Mouse (Mus musculus) liver, postnatal 0 days (tissue): Measurements from ENCODE around the gene Sntb2. TPM values are rescaled to one million over a fixed set of nuclear protein-coding genes. Genes with fewer than 3 reads are reported as not detected.
"Not testable (repeated sequence)": the region's sequence is repeated elsewhere in the genome, so short reads cannot be mapped to it uniquely, and the experiment has no call there.

ENCODE experiments used
- ATAC-seq: fragments of 200-750 bp; cut with Nextera tagmentation; 2 replicates; pipeline ENCODE4 v1.8.0; 2017; ENCODE audit warnings: mild to moderate bottlenecking, moderate library complexity
- DNase-seq: peaks from one replicate; pipeline ENCODE4 v3.0.0-alpha.2; 2016
- H3K27ac ChIP-seq: fragments of 300-500 bp; sonication (generic); 2 replicates; pipeline ENCODE4 v1.5.1; 2014; ENCODE audit warnings: antibody characterized with exemption, moderate library complexity, mild to moderate bottlenecking, low read depth
- H3K27me3 ChIP-seq: fragments of 300-500 bp; sonication (generic); 2 replicates; pipeline ENCODE4 v1.6.1; 2014; ENCODE audit warnings: low read length, control low read depth, mixed read lengths; ENCODE audit not compliant: insufficient read depth
- H3K36me3 ChIP-seq: fragments of 300-500 bp; sonication (generic); replicated peaks from 2 replicates; pipeline ENCODE4 v1.6.1; 2014; ENCODE audit warnings: mild to moderate bottlenecking, control low read depth, low read length, moderate library complexity, mixed read lengths; ENCODE audit not compliant: insufficient read depth
- H3K4me1 ChIP-seq: fragments of 300-500 bp; sonication (generic); 2 replicates; pipeline ENCODE4 v1.6.1; 2014; ENCODE audit warnings: antibody characterized with exemption, mild to moderate bottlenecking, control low read depth; ENCODE audit not compliant: insufficient read depth
- H3K4me2 ChIP-seq: fragments of 300-500 bp; sonication (generic); 2 replicates; pipeline ENCODE4 v1.6.1; 2014; ENCODE audit warnings: low read depth, mild to moderate bottlenecking, low read length, moderate library complexity, mixed read lengths
- H3K4me3 ChIP-seq: fragments of 300-500 bp; sonication (generic); 2 replicates; pipeline ENCODE4 v1.5.1; 2014; ENCODE audit warnings: low read depth, low read length
- H3K9ac ChIP-seq: fragments of 300-500 bp; sonication (generic); replicated peaks from 2 replicates; pipeline ENCODE4 v1.6.1; 2014; ENCODE audit warnings: mild to moderate bottlenecking, moderate library complexity
- H3K9me3 ChIP-seq: fragments of 300-500 bp; sonication (generic); 2 replicates; pipeline ENCODE4 v1.6.1; 2016; ENCODE audit warnings: mild to moderate bottlenecking, control low read depth, low read length, mixed read lengths
- CTCF ChIP-seq: sonication (generic); IDR thresholded peaks from 2 replicates; pipeline ENCODE4 v1.5.1; 2016; ENCODE audit warnings: antibody characterized with exemption, low read depth
- EP300 ChIP-seq: IDR thresholded peaks from 2 replicates; pipeline ENCODE4 v1.6.1; 2016; ENCODE audit warnings: antibody characterized with exemption, low read depth, mild to moderate bottlenecking
- WGBS: fragments of 180-500 bp; shearing (Covaris S2); extraction: QIAGEN DNeasy Blood & Tissue Kit; methylation state at CpG from one replicate; pipeline ENCODE4 v1.1.7; 2014; ENCODE audit not compliant: insufficient replicate concordance; 5-methylcytosine and 5-hydroxymethylcytosine counted together
- polyA plus RNA-seq: library from polyadenylated mRNA; unstranded; fragments of >200 nt; fragmentation: Nextera tagmentation; extraction: Ambion mirVana; gene quantifications from 2 replicates; pipeline ENCODE4 v1.2.1, GENCODE M21; 2015

The Sntb2 gene
- polyA plus RNA-seq, 1 experiment from 2014 or later, result 1.9 TPM

GRCm38 (mm10) chr8:106927247-106927646 is 8.3 kb upstream of the Sntb2 start:
- no peak overlapping the region for H3K4me2 ChIP-seq
- no peak for TF ChIP-seq EP300
- peak; percentile 72 for TF ChIP-seq CTCF
- 48% methylated on average over 4 of the region's 4 CpGs for WGBS
- H3K9ac ChIP-seq, result no peak overlapping the region
- peaks cover 10% of the 10 kb centered on the region for H3K36me3 ChIP-seq
- ATAC-seq (peak; percentile 33; the same call in 1 of the 2 replicates), DNase-seq (peak; percentile 48)
- H3K9me3 ChIP-seq, result no peaks in the 10 kb centered on the region
- no peak overlapping the region for H3K27ac ChIP-seq
- H3K4me3 ChIP-seq, result no peak overlapping the region
- H3K4me1 ChIP-seq, result no peaks in the 10 kb centered on the region
- H3K27me3 ChIP-seq, result no peaks in the 10 kb centered on the region

GRCm38 (mm10) chr8:106928182-106928581 is 7.4 kb upstream of the Sntb2 start:
- 93% methylated on average over 10 of the region's 11 CpGs for whole genome bisulfite sequencing
- H3K4me1 ChIP-seq, H3K4me3 ChIP-seq, H3K27me3 ChIP-seq, H3K9me3 ChIP-seq, H3K27ac ChIP-seq, H3K4me2 ChIP-seq, H3K36me3 ChIP-seq, DNase-seq, ATAC-seq, H3K9ac ChIP-seq: not testable (repeated sequence)

GRCm38 (mm10) chr8:106929155-106929913 is 6.2 kb upstream of the Sntb2 start:
- H3K27ac ChIP-seq, result 0 out of 2 replicates have a peak overlapping the region, but pooled peaks have one; percentile 12
- no peaks in the 10 kb centered on the region for H3K36me3 ChIP-seq
- 44% methylated on average over 6 of the region's 6 CpGs for WGBS
- H3K4me1 ChIP-seq, result peaks cover 7% of the 10 kb centered on the region
- no peak for TF ChIP-seq EP300
- TF ChIP-seq CTCF, result no peak
- no peak for ATAC-seq
- no peak overlapping the region for H3K4me3 ChIP-seq
- no peak overlapping the region for H3K4me2 ChIP-seq
- no peak overlapping the region for H3K9ac ChIP-seq
- DNase-seq, result no peak
- no peaks in the 10 kb centered on the region for H3K9me3 ChIP-seq
- H3K27me3 ChIP-seq, result 0 out of 2 replicates have a peak, but pooled peaks cover 4% of the 10 kb centered on the region

GRCm38 (mm10) chr8:106929921-106930320 is 5.6 kb upstream of the Sntb2 start:
- H3K4me2 ChIP-seq, result no peak overlapping the region
- 0 out of 2 replicates have a peak overlapping the region, but pooled peaks have one; percentile 12 for H3K27ac ChIP-seq
- no peaks in the 10 kb centered on the region for H3K36me3 ChIP-seq
- H3K4me1 ChIP-seq, result peaks cover 7% of the 10 kb centered on the region
- no peak for ATAC-seq
- no peak for TF ChIP-seq EP300
- no peak for TF ChIP-seq CTCF
- no peaks in the 10 kb centered on the region for H3K9me3 ChIP-seq
- 0 out of 2 replicates have a peak, but pooled peaks cover 4% of the 10 kb centered on the region for H3K27me3 ChIP-seq
- no peak overlapping the region for H3K4me3 ChIP-seq
- WGBS, result 72% methylated on average over 5 of the region's 5 CpGs
- H3K9ac ChIP-seq, result no peak overlapping the region
- no peak for DNase-seq

- Histone ChIP-seq H3K4me2 (peak overlapping the region; percentile 55), H3K4me1 (peaks cover 17% of the 10 kb centered on the region), H3K4me3 (peak overlapping the region; percentile 20; the same call in 1 of the 2 replicates), H3K36me3 (no peaks in the 10 kb centered on the region), H3K27ac (no peak overlapping the region), H3K9ac (no peak overlapping the region), H3K9me3 (no peaks in the 10 kb centered on the region), H3K27me3 (peaks cover 13% of the 10 kb centered on the region; the same call in 1 of the 2 replicates)
- peak; percentile 29 for DNase-seq
- 13% methylated on average over 22 of the region's 22 CpGs for WGBS
- TF ChIP-seq EP300, result no peak
- no peak for TF ChIP-seq CTCF
- no peak for ATAC-seq
Measured at GRCm38 (mm10) chr8:106932376-106933065, 3.0 kb upstream of the Sntb2 start.

GRCm38 (mm10) chr8:106933506-106934143 is 1.9 kb upstream of the Sntb2 start:
- Histone ChIP-seq H3K4me1 (peaks cover 17% of the 10 kb centered on the region), H3K27ac (no peak overlapping the region), H3K36me3 (no peaks in the 10 kb centered on the region), H3K4me2 (no peak overlapping the region), H3K9ac (no peak overlapping the region), H3K4me3 (no peak overlapping the region), H3K27me3 (peaks cover 15% of the 10 kb centered on the region; the same call in 1 of the 2 replicates), H3K9me3 (no peaks in the 10 kb centered on the region)
- TF ChIP-seq CTCF (no peak), EP300 (no peak)
- WGBS, result 71% methylated on average over 4 of the region's 4 CpGs
- DNase-seq, result no peak
- no peak for ATAC-seq
